Mouse (Mus musculus) spleen, postnatal 4 days (tissue): Measurements from ENCODE around the gene Olfr787.

ENCODE experiments used
- DNase-seq, 2 experiments: peaks; one replicate each; pipeline ENCODE4 v3.0.0; 2022; ENCODE audit warnings: low spot score in 2 of 2

Olfr787 gene

DNA sequence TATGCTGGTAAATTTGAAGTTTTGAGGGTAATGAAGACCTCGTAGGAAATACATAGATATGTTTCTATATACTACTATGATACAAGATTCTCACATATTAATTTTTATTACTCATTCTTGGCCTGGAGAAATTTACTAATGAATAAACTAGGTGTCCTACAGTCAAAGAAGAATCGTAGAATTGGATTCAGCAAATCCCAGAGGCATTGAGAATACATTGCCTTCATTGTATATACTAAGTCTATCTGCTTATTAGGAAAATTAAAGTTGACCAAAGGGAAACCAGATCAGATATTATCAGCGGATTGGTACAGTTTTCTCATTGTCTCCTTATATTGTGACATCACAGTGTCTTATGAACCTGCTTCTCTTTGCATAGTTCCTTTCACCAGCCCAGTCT lies at the start of gene Olfr787:
TSS of gene Olfr787 (plus strand) at position 301 of the 400 bp plus-strand sequence.
- no peak for DNase-seq

DNA sequence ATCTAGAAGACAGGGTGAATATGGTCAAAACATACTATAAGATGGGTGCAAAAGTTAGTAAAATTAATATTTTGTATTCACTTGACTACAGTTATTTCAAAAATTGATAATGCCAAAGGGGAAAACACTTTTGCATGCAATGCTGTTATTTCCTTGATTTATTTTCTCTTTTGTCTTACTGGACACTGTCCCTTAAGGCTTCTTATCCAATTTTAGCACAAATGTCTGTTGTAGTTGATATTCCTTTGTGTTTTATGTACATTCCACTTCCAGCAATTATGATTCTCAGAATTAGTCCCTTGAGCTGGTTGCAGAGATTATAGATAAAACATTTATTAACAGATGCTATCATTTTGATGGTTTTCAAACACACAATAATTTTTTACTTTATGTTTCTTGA lies 34.7 kb upstream of the Olfr787 start, which contains the start of gene Olfr786:
TSS of gene Olfr786 (plus strand) at position 301 of the 400 bp plus-strand sequence.
- no peak for DNase-seq

DNA sequence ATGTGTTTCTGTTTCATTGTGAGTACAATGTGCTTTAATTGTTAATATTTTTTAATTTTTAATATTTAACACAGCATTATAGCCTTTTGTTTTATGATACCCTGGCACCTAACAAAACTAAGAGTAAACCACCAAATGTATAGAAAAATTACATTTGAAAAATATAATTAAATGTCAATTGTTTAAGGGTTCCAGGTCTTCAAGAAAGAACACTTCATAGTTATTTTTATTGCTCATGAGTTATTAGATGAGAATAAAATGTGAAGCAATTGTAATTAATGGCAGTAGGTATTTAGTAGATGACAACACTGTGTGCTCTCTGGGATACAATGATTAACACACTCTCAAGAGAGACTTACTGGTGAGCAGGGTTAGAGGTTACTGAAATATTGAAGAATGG lies 9.0 kb downstream of the Olfr787 start, which contains the start of gene Olfr788:
TSS of gene Olfr788 (plus strand) at position 301 of the 400 bp plus-strand sequence.
- no peak for DNase-seq

DNA sequence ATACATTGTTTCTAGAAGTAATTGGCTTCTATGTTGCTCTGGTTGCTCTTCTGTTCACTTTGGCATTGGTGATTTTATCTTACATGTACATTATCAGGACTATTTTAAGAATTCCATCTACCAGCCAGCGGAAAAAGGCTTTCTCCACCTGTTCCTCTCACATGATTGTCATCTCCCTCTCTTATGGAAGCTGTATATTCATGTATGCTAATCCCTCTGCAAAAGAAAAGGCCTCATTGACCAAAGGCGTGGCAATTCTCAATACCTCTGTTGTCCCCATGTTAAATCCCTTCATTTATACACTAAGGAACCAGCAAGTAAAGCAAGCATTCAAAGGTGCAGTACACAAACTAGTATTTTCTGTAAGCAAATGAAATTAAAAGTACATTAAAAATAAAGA lies 11.6 kb downstream of the Olfr787 start:
- no peak for DNase-seq

DNA sequence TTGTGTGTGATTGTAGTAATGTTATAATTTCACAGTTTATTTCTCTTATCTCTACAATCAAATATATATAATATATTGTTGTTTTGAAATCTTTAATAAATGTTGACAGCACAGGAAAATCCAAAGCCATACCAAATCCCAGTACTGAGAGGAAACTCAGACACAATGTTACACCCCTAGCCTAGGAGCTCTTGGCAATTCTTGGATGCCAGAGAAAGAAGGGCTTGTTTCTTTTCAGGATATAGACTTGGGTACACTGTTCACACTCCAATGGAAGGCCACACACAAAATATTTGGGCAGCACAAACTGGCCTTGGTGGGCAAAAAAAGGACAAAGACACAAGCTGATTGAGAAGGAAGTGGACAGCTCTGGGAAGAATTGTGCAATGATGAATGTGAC lies 12.1 kb downstream of the Olfr787 start:
- DNase-seq = no peak

DNA sequence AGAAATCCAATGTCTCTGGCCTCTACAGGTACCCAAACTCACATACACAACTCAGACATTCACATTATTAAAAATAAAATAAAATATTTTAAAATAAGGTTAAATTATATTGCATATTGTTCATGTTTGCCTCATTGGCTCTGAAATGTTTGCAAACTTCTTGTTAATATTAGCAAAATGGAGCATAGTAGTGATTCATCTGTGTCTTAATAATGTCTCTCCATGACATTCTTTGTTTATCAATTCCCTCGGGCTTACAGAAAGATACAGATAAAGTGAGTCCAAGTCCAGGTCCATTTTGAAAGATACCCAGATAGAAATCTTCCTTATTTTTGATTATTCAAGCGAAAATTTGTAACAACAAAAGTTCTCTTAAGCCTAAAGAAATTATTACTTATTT lies 22.8 kb downstream of the Olfr787 start, which contains the start of gene Olfr789:
TSS of gene Olfr789 (plus strand) at position 301 of the 400 bp plus-strand sequence.
- DNase-seq = no peak

DNA sequence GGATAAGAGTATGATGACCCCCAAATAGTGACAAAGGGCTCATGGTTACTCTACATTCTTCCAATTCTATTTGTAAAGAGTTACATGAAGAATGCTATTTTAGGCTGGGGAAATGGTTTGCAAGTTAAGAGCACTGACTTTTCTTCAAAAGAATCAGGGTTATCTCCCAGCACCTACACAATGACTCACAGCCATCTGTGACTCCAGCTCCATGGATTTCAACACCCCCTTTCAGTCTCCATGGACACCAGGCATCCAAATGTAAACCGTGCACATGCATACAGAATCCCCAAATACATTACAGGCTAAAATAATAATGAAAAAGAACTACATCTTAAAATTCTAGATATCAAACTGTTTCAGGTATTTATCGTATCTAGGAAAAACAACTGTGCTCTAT lies 28.4 kb downstream of the Olfr787 start:
- no peak for DNase-seq

DNA sequence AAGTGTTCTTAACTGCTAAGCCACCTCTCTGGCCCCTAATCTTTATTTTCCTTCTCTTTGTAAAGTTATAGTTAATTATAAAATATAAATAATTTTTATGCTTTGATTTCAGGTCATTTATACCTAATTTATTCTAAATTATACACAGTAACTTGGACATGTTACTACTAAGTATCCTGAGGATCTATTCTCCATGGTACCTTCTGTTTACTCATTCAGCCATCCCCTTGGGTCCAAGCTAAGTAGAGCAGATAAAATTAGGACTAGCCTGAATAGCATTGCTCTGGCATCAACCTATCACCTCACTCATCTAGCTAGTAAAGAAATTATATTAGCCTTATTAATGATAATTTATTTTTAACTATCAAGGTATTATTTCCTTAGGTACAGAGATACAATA lies 36.5 kb downstream of the Olfr787 start, which contains the start of gene Olfr790:
TSS of gene Olfr790 (plus strand) at position 301 of the 400 bp plus-strand sequence.
- no peak for DNase-seq
